Mouse (Mus musculus) brain, embryonic 18.5 days (tissue): ENCODE data around the gene Ube2o.

Source experiments
- DNase-seq: peaks from one replicate; pipeline ENCODE4 v3.0.0-alpha.2; 2012; ENCODE audit warnings: low read depth, low spot score

Gene Ube2o

GRCm38 (mm10) chr11:116488207-116488606, 93.0 kb downstream of the Ube2o start:
- no peak for DNase-seq
